ENCODE assay signal across 11 mouse cellular contexts in the genomic region with DNA sequence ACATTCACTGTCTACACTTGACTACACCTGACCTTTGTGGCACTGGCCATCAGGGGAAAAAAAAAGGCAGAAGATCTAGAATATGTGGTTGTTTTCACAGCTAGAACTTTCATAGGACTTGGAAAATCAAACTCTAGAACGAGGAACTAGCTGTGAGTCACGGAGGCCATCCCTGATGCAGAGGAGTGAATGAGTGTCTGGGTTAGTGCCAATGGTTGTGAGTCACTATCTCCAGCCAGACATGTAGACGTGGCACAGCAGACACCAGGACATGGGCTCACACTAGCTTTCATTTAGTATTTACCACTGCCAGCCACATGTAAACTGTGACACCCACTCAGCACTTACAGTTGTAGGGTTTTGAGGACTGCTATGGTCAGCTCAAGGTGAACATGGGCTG. TPM values are rescaled to one million over a fixed set of nuclear protein-coding genes. Genes with fewer than 3 reads are reported as not detected.
DNase-seq lines count a peak whose midpoint lies in the region; ATAC-seq lines count a peak whose summit lies in the region.
"Had no signal": no experiment of that assay in that cellular context is flagged by ENCODE, and none has a peak within 500 bp of the region (broad histone marks: within the 10 kb centered on the region; RNA-seq: fewer than 3 reads in every experiment).

No protein-coding gene starts in this region.

- no peak for ATAC-seq in intestine, embryonic 15.5 days

- no peaks in the 10 kb centered on the region for H3K27me3 ChIP-seq in intestine, embryonic 15.5 days (replicated peaks)
- H3K27me3 ChIP-seq: embryonic facial prominence, embryonic 12.5 days had no signal

- no peaks in the 10 kb centered on the region for H3K9me3 ChIP-seq in intestine, embryonic 15.5 days
- H3K9me3 ChIP-seq: embryonic facial prominence, embryonic 12.5 days had no signal

- no peaks in the 10 kb centered on the region for H3K36me3 ChIP-seq in intestine, embryonic 15.5 days
- H3K36me3 ChIP-seq: embryonic facial prominence, embryonic 12.5 days had no signal

- no peak overlapping the region for H3K4me3 ChIP-seq in intestine, embryonic 15.5 days (replicated peaks)
- H3K4me3 ChIP-seq: embryonic facial prominence, embryonic 12.5 days had no signal

- WGBS in intestine, embryonic 15.5 days = 76% methylated on average over 3 of the region's 3 CpGs

- H3K4me2 ChIP-seq in intestine, embryonic 15.5 days (replicated peaks) = no peak overlapping the region
- H3K4me2 ChIP-seq: embryonic facial prominence, embryonic 12.5 days had no signal

- DNase-seq in frontal cortex, postnatal 36 days (ENCODE audit: low spot score in 2 of 2) = peak; percentile 31 to 51
- no peak for DNase-seq in frontal cortex, postnatal 14 days (ENCODE audit: low spot score in 2 of 2)
- DNase-seq in ovary, adult 18-20 months (ENCODE audit: low spot score) = peak; percentile 33
- no peak for DNase-seq in ovary, postnatal 14 days (ENCODE audit: low spot score)
- peak; percentile 89 for DNase-seq in adrenal gland, adult 2 months
- DNase-seq in lung, postnatal 36 days = peak; percentile 46
- DNase-seq in thymus, postnatal 36 days = no peak

- H3K4me1 ChIP-seq in intestine, embryonic 15.5 days (replicated peaks) = no peaks in the 10 kb centered on the region
- H3K4me1 ChIP-seq: embryonic facial prominence, embryonic 12.5 days had no signal

- H3K27ac ChIP-seq in intestine, embryonic 15.5 days = no peak overlapping the region
- H3K27ac ChIP-seq: embryonic facial prominence, embryonic 12.5 days had no signal

- H3K9ac ChIP-seq in intestine, embryonic 15.5 days = no peak overlapping the region
- H3K9ac ChIP-seq: embryonic facial prominence, embryonic 12.5 days had no signal

RNA-seq across cellular contexts. Expression of a gene that starts 8.9 kb away (rescaled TPM):
- 1 to 10 TPM in 1 of 2 experiments, under 1 TPM in 1; 0.92 to 1.3 TPM for total RNA-seq in adrenal gland, adult 2 months (2021)
- 0.11 TPM in 1 of 2 replicates, not detected in the other for polyA plus RNA-seq in adrenal gland, adult 2 months (2012; rRNA removed)
- 0.93 and 1.1 TPM in 2 replicates for polyA plus RNA-seq in intestine, embryonic 15.5 days (2015; fragmentation: Nextera tagmentation; extraction: Ambion mirVana)

RNA-seq across cellular contexts. Expression of a gene that starts 17.5 kb away (rescaled TPM):
- total RNA-seq in adrenal gland, adult 2 months (2021) = 1 to 10 TPM; 1.3 to 4.1 TPM
- 0.19 and 0.47 TPM in 2 replicates for polyA plus RNA-seq in adrenal gland, adult 2 months (2012; rRNA removed)
- polyA plus RNA-seq in intestine, embryonic 15.5 days (2015; fragmentation: Nextera tagmentation; extraction: Ambion mirVana) = 7.1 and 8.9 TPM in 2 replicates

RNA-seq across cellular contexts. Expression of a gene that starts 49.3 kb away (rescaled TPM):
- under 1 TPM; 0.35 to 0.90 TPM for total RNA-seq in adrenal gland, adult 2 months (2021)
- polyA plus RNA-seq in adrenal gland, adult 2 months (2012; rRNA removed) = 0.06 TPM in 1 of 2 replicates, not detected in the other
- 0.10 and 0.25 TPM in 2 replicates for polyA plus RNA-seq in intestine, embryonic 15.5 days (2015; fragmentation: Nextera tagmentation; extraction: Ambion mirVana)
- polyA plus RNA-seq: neural tube, embryonic 14.5 days; stomach, embryonic 14.5 days had no signal

Comparison
In these comparisons a context has a peak if more than half of its experiments do, and no peak if none do; other contexts are left out.
1. DNase-seq: peak in frontal cortex, postnatal 36 days (2 of 2), ovary, adult 18-20 months (single experiment), adrenal gland, adult 2 months (single experiment) and lung, postnatal 36 days (single experiment); none in frontal cortex, postnatal 14 days (0 of 2), ovary, postnatal 14 days (single experiment) and thymus, postnatal 36 days (0 of 2).